Mouse (Mus musculus) C2C12 (cell line): ENCODE data around the gene Dixdc1. TPM values are rescaled to one million over a fixed set of nuclear protein-coding genes. Genes with fewer than 3 reads are reported as not detected.
A peak's percentile ranks its signal among the peaks of the same experiment; 100 is the strongest.

ENCODE experiments used
- H3K27me3 ChIP-seq: one replicate; pipeline ENCODE4 v1.6.1; 2011; ENCODE audit not compliant: control insufficient read depth, insufficient read depth, insufficient read length
- H3K36me3 ChIP-seq: one replicate; pipeline ENCODE4 v1.6.1; 2011; ENCODE audit not compliant: control insufficient read depth, insufficient read depth
- H3K4me3 ChIP-seq: one replicate; pipeline ENCODE4 v1.5.1; 2011; ENCODE audit warnings: mild to moderate bottlenecking, control low read depth; ENCODE audit not compliant: poor library complexity, insufficient read depth, severe bottlenecking
- H3K79me2 ChIP-seq: one replicate; pipeline ENCODE4 v1.6.1; 2011; ENCODE audit not compliant: control insufficient read depth, insufficient read depth
- H3K79me3 ChIP-seq: one replicate; pipeline ENCODE4 v1.6.1; 2011; ENCODE audit warnings: low read depth, control low read depth
- H3ac ChIP-seq: one replicate; pipeline ENCODE3; 2011; ENCODE audit warnings: low read depth; ENCODE audit not compliant: control insufficient read depth, insufficient read length
- CEBPB ChIP-seq: IDR thresholded peaks from one replicate; pipeline ENCODE4 v1.6.1; 2011; ENCODE audit warnings: low read depth, mild to moderate bottlenecking, control low read depth, moderate library complexity
- CTCF ChIP-seq: IDR thresholded peaks from one replicate; pipeline ENCODE4 v1.5.1; 2011; ENCODE audit not compliant: control insufficient read depth, insufficient read depth, insufficient read length
- FOSL1 ChIP-seq: IDR thresholded peaks from one replicate; pipeline ENCODE4 v1.8.0; 2011; ENCODE audit warnings: mild to moderate bottlenecking, low read length; ENCODE audit not compliant: poor library complexity, insufficient read depth, severe bottlenecking
- MAX ChIP-seq: IDR thresholded peaks from one replicate; pipeline ENCODE4 v1.6.1; 2011; ENCODE audit warnings: mild to moderate bottlenecking, control low read depth
- MYOD1 ChIP-seq: IDR thresholded peaks from one replicate; pipeline ENCODE4 v1.6.1; 2011; ENCODE audit warnings: low read depth; ENCODE audit not compliant: control insufficient read depth, insufficient read length
- MYOG ChIP-seq: IDR thresholded peaks from one replicate; pipeline ENCODE4 v1.6.1; 2011; ENCODE audit not compliant: control insufficient read depth, insufficient read length; ENCODE audit errors: extremely low read depth
- USF1 ChIP-seq: IDR thresholded peaks from one replicate; pipeline ENCODE4 v1.6.1; 2011; ENCODE audit warnings: low read depth, mild to moderate bottlenecking, control low read depth, moderate library complexity
- polyA plus RNA-seq: library from polyadenylated mRNA; unstranded; fragments of >200 nt; fragmentation: generic; extraction: Trizol; gene quantifications from one replicate; pipeline ENCODE4 v1.2.1, GENCODE M21; 2012; ENCODE audit warnings: missing spikeins

The Dixdc1 gene
- polyA plus RNA-seq, 1 experiment = 1.2 TPM

GRCm38 (mm10) chr9:50751323-50751722, 12.0 kb upstream of the Dixdc1 start, which contains the start of gene Cryab:
TSS of gene Cryab (plus strand) at chr9:50751325.
- H3K36me3 ChIP-seq = no peaks in the 10 kb centered on the region
- no peaks in the 10 kb centered on the region for H3K27me3 ChIP-seq
- H3K4me3 ChIP-seq = peak within 1 kb of the TSS; percentile 6
- H3K79me3 ChIP-seq = no peaks in the 10 kb centered on the region
- no peak for TF ChIP-seq CTCF
- no peak for TF ChIP-seq CEBPB
- TF ChIP-seq FOSL1 = no peak
- TF ChIP-seq USF1 = no peak
- no peak for TF ChIP-seq MAX
- TF ChIP-seq MYOG = no peak
- peak within 1 kb of the TSS; percentile 72 for H3ac ChIP-seq
- H3K79me2 ChIP-seq = no peaks in the 10 kb centered on the region

GRCm38 (mm10) chr9:50750706-50751105, 11.4 kb upstream of the Dixdc1 start:
- Histone ChIP-seq H3K79me3 (no peaks in the 10 kb centered on the region), H3K36me3 (no peaks in the 10 kb centered on the region), H3K4me3 (no peak overlapping the region), H3K79me2 (no peaks in the 10 kb centered on the region), H3K27me3 (no peaks in the 10 kb centered on the region), H3ac (peak overlapping the region; percentile 24)
- TF ChIP-seq CTCF (no peak), CEBPB (no peak), FOSL1 (no peak), MYOD1 (no peak), MAX (no peak), MYOG (no peak), USF1 (no peak)

- no peaks in the 10 kb centered on the region for H3K36me3 ChIP-seq
- H3K79me3 ChIP-seq = no peaks in the 10 kb centered on the region
- no peak within 1 kb of the TSS for H3K4me3 ChIP-seq
- H3K27me3 ChIP-seq = no peaks in the 10 kb centered on the region
- H3K79me2 ChIP-seq = no peaks in the 10 kb centered on the region
- TF ChIP-seq CTCF (no peak), USF1 (no peak), MYOD1 (no peak), FOSL1 (no peak), CEBPB (no peak), MYOG (no peak), MAX (no peak)
- H3ac ChIP-seq = peak within 1 kb of the TSS; percentile 44
Measured at GRCm38 (mm10) chr9:50746214-50746677, 6.9 kb upstream of the Dixdc1 start, which contains the start of gene 2310030G06Rik. TSS of gene 2310030G06Rik (minus strand) at chr9:50746536.

GRCm38 (mm10) chr9:50745806-50746205, 6.5 kb upstream of the Dixdc1 start:
- Histone ChIP-seq H3K4me3 (no peak overlapping the region), H3K36me3 (no peaks in the 10 kb centered on the region), H3K79me2 (no peaks in the 10 kb centered on the region), H3K27me3 (no peaks in the 10 kb centered on the region), H3K79me3 (no peaks in the 10 kb centered on the region), H3ac (no peak overlapping the region)
- TF ChIP-seq MAX (no peak), CTCF (no peak), FOSL1 (no peak), MYOD1 (no peak), CEBPB (no peak), MYOG (no peak), USF1 (no peak)

- no peaks in the 10 kb centered on the region for H3K79me3 ChIP-seq
- H3K4me3 ChIP-seq = no peak overlapping the region
- H3K27me3 ChIP-seq = no peaks in the 10 kb centered on the region
- no peak for TF ChIP-seq FOSL1
- H3K36me3 ChIP-seq = no peaks in the 10 kb centered on the region
- H3ac ChIP-seq = no peak overlapping the region
- H3K79me2 ChIP-seq = no peaks in the 10 kb centered on the region
Measured at GRCm38 (mm10) chr9:50742744-50743143, 3.4 kb upstream of the Dixdc1 start.

- Histone ChIP-seq H3K79me3 (no peaks in the 10 kb centered on the region), H3ac (no peak overlapping the region), H3K79me2 (no peaks in the 10 kb centered on the region), H3K4me3 (no peak overlapping the region), H3K36me3 (no peaks in the 10 kb centered on the region), H3K27me3 (no peaks in the 10 kb centered on the region)
- TF ChIP-seq CEBPB (no peak), MAX (no peak), MYOD1 (no peak), USF1 (no peak), CTCF (no peak), FOSL1 (no peak), MYOG (no peak)
Measured at GRCm38 (mm10) chr9:50742261-50742660, 2.9 kb upstream of the Dixdc1 start.
